Mouse (Mus musculus): ENCODE results near the gene Osbpl3.

Osbpl3 gene

DNA sequence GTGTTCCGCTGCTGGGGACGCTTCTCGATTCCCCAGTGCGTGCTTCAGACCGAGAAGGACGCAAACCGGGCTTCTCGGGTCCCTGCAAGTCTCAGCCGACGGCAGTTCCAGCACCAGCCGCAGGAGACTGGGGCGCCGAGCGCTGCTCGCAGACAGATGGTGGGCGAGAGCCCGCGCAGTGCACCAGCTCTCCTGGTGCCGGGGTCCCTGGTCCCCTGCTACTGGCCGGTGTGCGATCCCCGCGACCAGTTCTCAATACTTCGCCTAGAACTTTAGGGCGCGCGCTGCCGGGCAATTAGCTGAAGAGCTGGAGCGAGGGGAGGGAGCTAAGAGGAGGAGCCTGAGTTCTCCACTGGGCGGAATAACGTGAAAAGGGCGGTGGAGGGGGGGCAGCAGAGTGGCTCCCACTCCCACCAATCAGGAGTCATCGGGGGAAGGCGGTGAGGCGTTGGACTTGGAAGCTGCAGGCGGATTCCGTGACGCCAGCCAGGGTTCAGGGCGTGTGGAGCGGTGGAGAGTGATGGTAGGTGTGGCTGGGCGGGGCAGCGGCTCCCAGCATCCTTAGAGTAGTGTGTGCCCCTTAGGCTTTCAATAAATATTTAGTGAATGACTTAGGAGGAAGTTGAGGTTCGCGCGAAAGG lies at the start of gene Osbpl3:
Gene Osbpl3, minus strand, starts transcription at position 373 of the 641 bp plus-strand sequence.
- peak; percentile 91 for DNase-seq (ENCODE audit: extremely low spot score, low spot score)

DNA sequence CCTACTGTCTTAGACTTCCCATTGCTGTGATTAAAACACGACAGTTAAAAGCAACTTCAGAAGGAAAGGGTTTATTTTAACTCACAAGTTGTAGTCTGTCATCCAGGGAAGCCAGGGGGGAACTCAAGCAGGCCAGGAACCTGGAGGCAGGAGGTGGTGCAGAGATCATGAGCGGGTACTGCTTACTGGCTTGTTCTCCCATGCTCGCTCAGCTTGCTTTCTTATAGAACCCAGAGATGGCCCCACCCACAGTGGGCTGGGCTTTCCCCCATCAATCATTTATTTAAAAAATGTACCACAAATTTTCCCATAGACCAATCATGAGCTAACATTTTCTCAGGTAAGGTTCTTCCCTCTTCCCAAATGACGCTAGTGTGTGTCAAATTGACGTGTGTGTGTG lies 49.5 kb upstream of the Osbpl3 start:
- DNase-seq (ENCODE audit: extremely low spot score, low spot score) = no peak

DNA sequence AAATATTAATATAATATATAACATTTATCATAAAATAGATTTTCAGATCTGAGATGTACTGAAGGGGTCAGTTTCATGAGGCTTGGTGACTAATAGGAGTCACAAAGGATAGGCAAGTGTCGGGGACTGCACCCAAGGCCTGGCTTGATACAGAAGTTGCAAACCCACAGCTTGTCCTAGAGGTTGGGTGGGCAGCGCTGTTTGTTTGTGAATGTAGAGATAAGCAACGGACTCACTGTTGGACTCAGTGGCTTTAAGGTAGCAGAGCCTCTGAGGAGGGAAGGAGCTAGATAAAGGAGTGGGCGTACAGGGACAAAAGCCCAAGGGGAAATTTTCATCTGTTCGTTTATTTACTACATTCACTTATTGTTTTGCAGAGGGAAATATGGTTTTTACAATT lies 48.7 kb upstream of the Osbpl3 start:
- DNase-seq (ENCODE audit: extremely low spot score, low spot score) = no peak

DNA sequence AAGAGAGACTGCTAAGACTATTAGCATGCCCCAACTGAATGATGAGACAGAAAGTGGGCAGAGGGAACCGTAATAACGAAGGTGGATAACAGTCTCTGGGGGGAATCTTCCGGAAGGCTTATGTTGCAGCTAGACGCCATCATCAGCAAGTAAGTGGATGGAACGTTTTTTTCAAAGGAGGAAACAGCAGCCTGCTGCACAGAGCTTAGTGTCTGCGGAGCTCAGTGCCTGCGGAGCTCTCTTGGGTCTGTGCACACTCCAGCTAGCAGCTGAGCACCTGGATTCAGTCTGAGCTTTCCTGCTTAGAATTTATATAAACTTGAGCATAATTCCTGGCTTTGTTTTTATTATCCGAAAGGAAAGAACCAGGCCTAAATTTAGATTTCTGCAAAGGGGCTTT lies 47.8 kb upstream of the Osbpl3 start:
- DNase-seq (ENCODE audit: extremely low spot score, low spot score) = no peak

DNA sequence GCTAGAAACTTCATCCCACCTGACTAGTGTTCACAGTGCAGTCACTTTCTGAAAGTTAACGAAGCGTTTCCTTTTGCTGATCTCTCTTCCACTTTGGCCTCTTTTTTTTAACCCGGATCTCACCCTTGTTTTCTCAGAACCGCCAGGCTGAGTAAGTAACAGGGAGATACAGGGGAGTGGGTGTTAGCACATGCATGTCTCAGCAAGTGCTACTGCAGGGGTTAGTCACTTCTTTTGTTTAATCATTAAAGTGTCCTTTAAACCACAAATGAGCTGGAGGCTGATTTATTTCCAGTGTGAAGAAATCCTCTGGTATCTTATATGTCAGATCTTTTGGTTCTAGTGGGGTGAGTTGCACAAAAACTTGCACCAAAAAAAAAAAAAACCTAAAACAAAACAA lies 47.0 kb upstream of the Osbpl3 start:
- DNase-seq (ENCODE audit: extremely low spot score, low spot score) = no peak

DNA sequence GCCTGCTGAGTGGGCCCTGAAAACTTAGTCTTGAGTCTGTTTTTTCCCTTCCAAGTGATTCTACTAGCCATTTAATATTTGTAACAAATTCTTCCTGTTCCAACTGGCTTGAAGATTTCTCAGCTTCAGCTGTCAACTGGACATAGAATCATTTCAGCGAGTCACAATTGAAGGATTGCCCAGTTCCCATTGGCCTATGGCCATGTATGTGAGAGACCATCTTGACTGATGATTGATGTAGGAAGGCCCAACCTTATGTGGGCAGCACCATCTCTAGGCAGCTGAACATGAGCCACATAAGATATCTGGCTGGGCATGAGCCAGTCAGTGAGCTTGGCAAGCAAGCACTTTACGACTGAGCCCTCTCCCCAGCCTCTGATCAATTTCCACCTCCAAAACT lies 42.3 kb upstream of the Osbpl3 start:
- no peak for DNase-seq (ENCODE audit: extremely low spot score, low spot score)

DNA sequence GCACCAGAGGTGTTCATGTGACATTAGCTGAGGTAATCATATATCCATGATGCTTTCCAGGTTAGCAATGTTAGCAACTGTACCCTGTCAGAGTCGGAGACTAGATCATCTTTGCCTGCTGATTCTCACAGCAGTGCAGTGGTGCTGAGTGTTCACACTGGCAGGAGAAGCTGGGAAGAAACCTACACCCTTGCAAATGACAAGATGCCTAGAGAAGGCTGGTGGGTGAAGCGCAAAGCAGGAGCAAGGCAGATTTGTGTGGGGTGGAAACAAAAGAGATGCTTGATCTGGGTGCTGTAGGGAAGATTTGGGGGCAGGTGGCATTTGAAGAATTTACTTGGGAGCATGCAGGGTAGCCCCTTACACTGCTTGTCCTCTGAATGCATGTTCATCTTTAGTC lies 34.5 kb upstream of the Osbpl3 start:
- no peak for DNase-seq (ENCODE audit: extremely low spot score, low spot score)

DNA sequence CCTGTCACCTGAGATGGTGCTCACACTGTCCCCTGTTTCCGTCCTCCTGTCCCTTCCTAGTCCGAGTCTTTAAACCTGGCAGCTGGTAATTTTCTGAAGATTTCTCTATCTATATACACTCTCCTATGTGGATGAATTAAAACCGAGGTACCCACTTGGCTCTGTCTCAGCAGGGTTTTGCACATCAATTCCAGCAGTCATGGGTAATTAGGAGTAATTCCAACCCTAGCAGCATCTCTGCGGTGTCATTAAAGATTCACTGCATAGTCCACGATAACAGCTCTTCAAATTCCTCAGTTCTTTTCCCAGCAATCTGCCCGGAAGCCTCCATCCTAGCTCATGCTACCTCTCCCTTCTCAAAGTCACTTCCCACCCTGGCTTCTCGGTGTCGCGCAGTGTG lies 33.4 kb upstream of the Osbpl3 start:
- no peak for DNase-seq (ENCODE audit: extremely low spot score, low spot score)

DNA sequence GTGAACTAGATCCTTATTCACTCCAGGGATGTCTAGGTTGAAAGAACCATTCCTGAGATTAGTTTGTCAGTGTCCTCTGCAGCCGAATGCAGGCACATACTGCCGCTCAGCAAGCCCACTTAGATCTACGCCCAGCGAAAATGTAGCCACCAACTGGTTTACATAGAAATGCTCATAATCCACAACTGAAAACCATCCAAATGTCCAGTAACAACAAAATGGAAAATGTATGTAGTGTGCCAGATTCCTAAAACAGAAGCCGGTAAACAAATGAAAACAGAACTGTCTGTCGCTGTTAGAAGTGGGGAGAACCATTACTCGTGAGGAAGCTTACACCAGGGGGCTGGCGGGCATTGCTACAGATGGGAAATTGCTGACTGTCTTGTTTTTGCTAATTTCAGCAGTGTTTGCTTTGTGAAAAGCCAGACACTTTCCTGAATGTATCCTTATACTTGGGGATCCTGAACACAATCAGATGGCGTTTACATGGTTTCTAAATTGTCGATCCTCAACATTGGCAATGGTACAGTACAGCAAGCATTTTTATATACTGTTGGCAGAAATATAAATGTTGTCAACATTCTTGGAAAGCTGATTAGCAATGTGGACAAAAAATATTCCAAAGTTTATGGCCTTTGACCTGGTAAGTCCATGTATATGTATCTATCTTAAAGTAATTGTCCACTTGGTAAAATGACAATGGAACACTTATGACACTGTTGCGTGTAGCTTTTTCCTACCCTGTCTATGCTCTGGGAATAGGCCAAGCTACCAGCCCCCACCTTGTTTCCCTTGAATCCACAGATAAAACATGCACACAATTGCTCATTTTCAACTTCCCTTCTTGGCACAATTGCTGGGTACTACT lies 30.3 kb upstream of the Osbpl3 start:
- DNase-seq (ENCODE audit: extremely low spot score, low spot score) = no peak

DNA sequence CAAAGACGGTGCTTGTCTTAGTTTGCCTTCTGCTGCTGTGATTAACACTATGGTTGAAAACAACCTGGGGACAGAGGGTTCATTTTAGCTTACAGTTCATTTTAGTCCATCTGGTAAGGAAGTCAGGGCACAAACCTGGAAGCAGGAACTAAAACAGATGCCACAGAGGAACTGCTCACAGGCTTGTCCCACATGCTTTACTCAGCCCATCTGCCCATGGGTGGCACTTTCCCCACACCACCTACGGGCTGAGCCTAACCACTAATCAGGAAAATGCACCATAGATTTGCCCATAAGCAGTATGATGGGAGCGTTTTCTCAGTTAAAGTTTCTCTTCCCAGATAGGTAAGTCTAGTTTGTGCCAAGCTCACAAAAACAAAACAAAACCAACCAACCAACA lies 27.4 kb upstream of the Osbpl3 start:
- no peak for DNase-seq (ENCODE audit: extremely low spot score, low spot score)

DNA sequence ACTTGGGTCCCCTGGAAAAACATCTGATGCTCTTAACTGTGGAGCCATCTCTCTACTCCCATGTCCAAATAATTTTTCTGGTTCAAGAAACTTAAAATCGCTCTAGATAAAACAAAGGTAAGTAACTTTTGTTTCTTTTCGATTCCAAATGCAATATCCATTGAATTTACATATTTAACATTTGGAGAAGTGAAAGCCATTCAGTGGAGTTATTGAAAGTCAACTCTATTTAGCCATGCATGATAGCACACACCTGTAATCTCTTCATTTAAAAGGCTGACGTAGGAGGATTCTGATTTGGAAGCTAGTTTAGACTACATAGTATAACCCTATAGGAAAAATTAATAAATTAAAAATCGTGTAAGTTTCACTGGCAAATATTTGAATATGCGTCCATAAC lies 25.5 kb upstream of the Osbpl3 start:
- no peak for DNase-seq (ENCODE audit: extremely low spot score, low spot score)

DNA sequence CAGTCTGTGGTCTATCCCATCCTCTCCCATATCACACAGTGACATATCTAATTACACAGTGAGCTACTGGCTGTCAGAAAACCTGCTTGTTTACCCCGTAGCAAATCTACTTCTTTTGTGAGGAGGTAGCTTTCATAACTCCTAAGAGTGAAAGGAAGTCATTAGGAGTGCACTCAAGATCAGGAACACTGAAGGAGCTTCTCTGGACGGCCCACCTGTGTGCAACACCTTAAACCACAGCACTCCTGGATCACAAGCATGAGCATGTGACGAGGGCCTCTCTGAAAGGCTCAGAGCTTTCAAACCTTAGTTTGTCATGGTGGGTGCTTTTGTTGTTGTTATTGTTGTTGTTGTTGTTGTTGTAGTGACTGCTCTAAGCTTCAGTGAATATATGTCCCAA lies 10.4 kb upstream of the Osbpl3 start:
- DNase-seq (ENCODE audit: extremely low spot score, low spot score) = no peak

DNA sequence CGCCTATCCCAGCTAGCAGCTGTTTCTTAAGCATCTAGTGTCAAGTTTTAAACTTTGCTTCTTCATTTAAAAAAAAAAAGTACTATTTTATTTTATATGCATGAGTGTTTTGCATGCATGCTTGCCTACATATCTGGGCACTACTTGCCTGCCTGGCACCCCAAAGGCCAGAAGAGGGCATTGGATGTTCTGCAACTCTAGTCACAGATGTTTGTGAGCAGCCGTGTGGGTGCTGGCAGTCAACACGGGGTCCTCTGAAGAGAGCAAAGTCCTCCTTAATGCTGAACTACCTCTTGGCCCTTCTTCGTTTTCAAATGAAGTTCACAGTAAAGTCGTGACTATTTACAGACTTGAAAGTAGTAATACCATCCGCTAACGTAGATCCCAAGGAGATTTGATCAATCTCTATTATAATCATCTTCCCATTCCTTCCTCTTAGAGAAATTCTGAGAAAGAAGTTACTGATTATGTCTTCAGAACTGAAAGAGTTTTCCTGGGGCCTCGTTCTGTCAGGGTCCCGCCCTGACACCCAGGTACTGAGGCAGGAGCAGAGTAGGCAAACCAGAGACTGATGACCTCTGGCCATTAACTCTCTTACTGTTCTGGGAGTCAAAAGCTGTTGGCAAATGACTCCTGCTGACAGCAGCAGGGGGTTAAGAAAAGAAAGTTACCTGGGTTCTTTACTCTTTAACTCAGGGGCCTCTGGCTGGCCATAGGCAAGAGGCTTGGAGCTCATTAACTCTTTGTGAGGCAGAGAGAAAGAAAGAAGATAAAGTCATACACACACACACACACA lies 8.9 kb upstream of the Osbpl3 start:
- DNase-seq (ENCODE audit: extremely low spot score, low spot score) = no peak

DNA sequence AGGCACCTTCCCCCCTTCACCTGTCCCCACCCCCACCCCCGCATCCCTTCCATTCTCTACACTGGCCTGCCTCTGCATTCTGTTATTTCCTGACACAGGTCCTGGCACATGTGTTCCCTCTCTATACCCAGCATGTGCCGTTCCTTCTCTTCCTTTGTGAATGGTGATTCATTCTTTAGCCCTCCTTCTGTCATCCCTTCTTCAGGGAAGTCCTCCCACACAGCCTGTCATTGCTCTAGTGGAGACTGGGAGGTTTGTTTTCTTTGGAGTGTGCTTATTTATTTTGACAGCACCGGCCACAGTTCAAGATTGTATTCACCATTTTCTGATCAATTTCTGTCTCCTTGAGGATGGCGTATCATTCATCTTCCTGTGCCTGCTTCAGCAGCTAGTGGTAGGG lies 6.0 kb upstream of the Osbpl3 start:
- no peak for DNase-seq (ENCODE audit: extremely low spot score, low spot score)

DNA sequence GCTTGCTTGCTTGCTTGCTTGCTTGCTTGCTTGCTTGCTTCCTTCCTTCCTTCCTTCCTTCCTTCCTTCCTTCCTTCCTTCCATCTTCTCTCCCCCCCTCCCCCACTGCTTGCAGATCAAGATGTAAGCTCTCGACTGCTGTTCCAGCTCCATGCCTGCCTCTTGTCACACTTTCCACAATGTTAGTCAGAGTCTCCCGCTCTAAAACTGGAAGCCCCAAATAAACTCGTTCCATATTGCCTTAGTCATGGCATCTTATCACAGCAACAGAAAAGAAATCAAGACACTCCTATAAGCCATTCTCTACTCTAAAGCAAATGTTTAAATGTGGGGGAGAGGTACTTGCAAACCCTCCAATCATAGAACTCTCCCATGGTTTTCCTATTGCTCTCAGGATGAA lies 5.6 kb upstream of the Osbpl3 start:
- no peak for DNase-seq (ENCODE audit: extremely low spot score, low spot score)

DNA sequence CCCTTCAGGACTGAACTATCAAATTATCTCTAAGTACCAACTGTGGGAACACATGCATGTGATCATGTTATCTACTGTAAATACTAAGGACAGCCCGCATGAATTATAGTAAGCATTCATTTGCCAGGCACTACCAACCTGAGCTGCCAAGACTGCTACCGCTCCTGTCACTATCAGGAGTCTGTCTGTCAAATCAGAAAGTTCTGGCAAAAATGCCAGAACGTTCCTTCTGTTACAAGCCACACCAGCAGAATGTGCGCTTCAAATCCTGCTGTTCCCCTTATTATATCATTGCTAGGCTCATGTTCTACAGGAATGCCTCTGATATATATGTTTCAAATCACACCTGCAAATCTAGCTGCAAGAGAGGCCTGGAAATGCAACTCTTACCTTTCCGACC lies 4.6 kb upstream of the Osbpl3 start:
- no peak for DNase-seq (ENCODE audit: extremely low spot score, low spot score)

DNA sequence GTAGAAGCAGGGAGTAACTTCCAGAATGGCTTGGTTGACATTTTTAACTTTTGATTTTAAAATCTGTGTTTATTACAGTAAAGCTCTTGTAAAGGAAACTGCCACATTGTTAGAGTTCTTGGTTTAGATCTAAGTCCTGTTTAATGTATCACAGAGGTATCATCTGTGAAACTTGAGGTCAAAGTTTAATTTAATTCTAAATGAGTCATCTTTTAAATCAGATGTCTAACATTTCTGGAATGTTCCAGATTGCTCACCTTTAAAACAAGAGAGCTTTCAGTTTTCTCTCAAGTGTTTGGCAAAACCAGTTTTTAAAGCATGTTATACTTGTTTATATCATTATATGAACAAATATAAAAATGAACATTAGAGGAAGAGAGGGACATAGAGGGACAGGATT lies 4.2 kb upstream of the Osbpl3 start:
- DNase-seq (ENCODE audit: extremely low spot score, low spot score) = no peak

DNA sequence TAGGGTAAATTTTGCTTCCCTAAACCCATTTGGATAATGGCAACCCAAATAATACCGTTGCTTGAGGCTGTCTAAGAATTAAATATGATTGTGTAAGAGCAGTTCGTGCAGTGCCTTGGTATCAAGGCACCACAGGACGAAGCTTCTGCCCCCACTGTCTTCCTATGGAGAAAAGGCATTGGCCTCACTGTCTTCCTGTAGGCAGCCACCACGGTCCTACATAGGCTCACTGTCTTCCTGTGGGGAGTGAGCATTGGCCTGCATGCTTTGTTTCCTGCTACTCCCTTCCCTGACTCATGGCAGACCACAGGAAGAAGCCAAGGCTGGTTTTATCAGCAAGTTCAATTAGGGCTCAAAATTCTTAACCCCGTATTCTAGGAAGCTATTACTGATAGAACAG lies 3.3 kb upstream of the Osbpl3 start:
- no peak for DNase-seq (ENCODE audit: extremely low spot score, low spot score)

DNA sequence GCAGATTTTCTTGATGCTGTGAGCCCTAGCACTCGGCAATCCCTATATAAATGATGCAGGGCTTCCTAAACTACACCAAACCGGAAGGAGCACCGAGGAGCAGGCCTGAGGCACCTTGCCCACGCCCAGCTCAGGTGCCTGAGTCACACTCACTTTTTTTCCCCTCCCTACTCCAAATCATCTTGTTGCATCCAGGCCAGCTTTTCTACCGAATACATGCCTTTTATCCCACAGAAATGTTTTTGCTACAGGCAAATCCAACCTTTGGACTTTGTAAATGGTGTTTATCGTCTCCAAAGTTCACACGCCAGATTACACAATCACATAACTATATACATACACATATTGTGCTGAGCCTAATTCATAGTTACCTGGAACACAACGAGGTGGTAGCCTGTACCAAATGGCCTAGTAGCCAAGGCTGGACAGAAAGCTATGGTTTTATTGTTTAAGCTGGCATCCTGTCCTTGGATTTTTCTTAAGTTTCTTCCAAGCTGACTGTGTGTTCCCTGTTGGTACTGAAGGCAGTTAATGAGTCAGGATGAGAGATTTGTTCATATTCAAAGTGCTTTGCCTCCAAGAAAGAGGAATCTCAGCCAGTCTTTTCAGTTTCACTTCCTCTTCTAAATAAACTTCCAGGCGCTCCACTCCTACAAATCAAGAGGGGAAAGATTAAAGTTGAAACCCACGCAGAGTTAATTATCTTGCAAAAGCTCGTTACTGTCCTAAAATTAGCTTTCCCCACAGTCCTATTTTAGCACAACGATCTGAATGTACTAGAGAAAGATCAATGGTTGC lies 1.7 kb upstream of the Osbpl3 start:
- DNase-seq (ENCODE audit: extremely low spot score, low spot score) = no peak

DNA sequence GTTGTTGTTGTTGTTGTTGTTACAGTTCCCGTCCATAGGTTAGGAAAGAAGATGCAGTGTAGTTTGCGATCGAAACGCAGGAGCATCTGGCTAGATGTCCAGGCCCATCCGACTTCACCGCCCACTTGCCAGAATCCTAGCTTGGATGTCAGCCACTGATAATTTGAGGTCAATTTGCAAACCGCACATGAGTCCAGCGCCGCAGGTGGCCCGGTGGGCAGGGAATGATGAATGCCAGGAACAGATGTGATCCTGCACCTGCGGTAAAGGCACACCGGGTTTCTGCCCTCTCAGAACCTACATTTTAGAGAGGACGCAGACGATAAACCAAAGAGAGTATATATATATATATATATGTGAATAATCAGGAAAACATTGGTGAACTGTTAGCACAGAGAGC lies 705 bp upstream of the Osbpl3 start:
- no peak for DNase-seq (ENCODE audit: extremely low spot score, low spot score)

DNA sequence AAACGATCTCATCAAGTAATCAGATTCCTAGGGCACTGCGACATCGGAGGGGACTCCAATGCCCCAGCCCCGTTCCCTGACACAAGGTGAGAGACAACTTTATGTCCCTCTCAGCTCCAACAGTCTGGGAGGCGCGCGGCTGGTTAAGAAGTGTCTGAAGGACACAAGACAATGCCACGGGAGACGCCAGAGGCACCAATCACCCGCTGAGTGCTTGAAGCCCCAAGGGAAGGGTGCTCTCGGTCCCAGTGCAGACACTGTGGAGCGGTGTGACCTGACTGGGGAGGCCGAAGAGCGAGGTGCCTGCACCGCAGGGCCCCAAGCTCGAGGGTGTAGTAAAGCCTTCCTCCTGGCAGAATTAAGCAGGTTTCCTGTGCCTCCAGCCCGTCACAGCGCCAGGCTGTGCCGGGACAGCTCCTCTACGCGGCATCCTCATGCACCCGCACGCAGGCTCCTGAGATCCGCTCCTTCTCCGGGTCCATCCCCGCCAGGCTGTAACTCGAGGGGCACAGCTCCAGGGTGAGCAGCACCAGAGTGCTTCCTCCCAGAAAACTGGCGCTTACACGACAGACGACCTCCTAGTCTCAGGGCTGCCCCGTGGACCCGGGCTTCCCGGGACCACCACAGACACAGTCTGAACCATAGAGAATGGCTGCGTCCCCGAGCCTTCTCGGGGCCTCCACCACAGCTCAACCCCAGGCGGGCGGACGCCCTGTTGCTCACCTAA lies 736 bp downstream of the Osbpl3 start:
- no peak for DNase-seq (ENCODE audit: extremely low spot score, low spot score)
